Mouse (Mus musculus) adrenal gland, postnatal 4 days (tissue): ENCODE results near the gene Atg16l1. TPM values are rescaled to one million over a fixed set of nuclear protein-coding genes. Genes with fewer than 3 reads are reported as not detected.

Experiments used
- DNase-seq, 2 experiments: peaks; one replicate each; pipeline ENCODE4 v3.0.0; 2021 to 2022; ENCODE audit warnings: low spot score in 2 of 2, mixed read lengths in 2 of 2
- total RNA-seq, 2 experiments: library from RNA; stranded (reverse); gene quantifications; 2 replicates each; pipeline ENCODE4 v1.2.3; 2021

Atg16l1 gene
- total RNA-seq, 2 experiments from 2014 or later, result 41.8 to 44.7 TPM

- peak in 1 of 2 experiments; percentile 13 for DNase-seq
Observed at GRCm38 (mm10) chr1:87828185-87828584, 72.5 kb downstream of the Atg16l1 start.

GRCm38 (mm10) chr1:87828926-87829580 is 73.4 kb downstream of the Atg16l1 start:
- DNase-seq, result no peak

- DNase-seq, result no peak
Observed at GRCm38 (mm10) chr1:87829621-87830211, 74.0 kb downstream of the Atg16l1 start.

- no peak for DNase-seq
Observed at GRCm38 (mm10) chr1:87836453-87836852, 80.8 kb downstream of the Atg16l1 start.

GRCm38 (mm10) chr1:87837018-87837417 is 81.3 kb downstream of the Atg16l1 start:
- DNase-seq, result no peak

- DNase-seq, result no peak
Observed at GRCm38 (mm10) chr1:87840411-87841208, 84.9 kb downstream of the Atg16l1 start.

Other genes with a start within 250 kb of the Atg16l1 start
- under 1 TPM; 0.22 to 0.23 TPM for gene Neu2, start 246.0 kb upstream of the Atg16l1 start, total RNA-seq
- gene Ngef, start 182.0 kb upstream of the Atg16l1 start, total RNA-seq, result 1 to 10 TPM; 2.0 to 2.2 TPM
- gene Inpp5d, start 135.6 kb upstream of the Atg16l1 start, total RNA-seq, result 10 to 100 TPM; 21.5 to 22.3 TPM
- 1 to 10 TPM; 1.7 to 2.0 TPM for gene Sag, start 47.8 kb downstream of the Atg16l1 start, total RNA-seq
- 10 to 100 TPM; 63.1 to 64.2 TPM for gene Dgkd, start 97.4 kb downstream of the Atg16l1 start, total RNA-seq